Mouse (Mus musculus): Measurements from ENCODE around the gene Lingo1. TPM values are rescaled to one million over a fixed set of nuclear protein-coding genes. Genes with fewer than 3 reads are reported as not detected.

The Lingo1 gene
- total RNA-seq, 2 experiments from 2014 or later: 1.4 TPM

DNA sequence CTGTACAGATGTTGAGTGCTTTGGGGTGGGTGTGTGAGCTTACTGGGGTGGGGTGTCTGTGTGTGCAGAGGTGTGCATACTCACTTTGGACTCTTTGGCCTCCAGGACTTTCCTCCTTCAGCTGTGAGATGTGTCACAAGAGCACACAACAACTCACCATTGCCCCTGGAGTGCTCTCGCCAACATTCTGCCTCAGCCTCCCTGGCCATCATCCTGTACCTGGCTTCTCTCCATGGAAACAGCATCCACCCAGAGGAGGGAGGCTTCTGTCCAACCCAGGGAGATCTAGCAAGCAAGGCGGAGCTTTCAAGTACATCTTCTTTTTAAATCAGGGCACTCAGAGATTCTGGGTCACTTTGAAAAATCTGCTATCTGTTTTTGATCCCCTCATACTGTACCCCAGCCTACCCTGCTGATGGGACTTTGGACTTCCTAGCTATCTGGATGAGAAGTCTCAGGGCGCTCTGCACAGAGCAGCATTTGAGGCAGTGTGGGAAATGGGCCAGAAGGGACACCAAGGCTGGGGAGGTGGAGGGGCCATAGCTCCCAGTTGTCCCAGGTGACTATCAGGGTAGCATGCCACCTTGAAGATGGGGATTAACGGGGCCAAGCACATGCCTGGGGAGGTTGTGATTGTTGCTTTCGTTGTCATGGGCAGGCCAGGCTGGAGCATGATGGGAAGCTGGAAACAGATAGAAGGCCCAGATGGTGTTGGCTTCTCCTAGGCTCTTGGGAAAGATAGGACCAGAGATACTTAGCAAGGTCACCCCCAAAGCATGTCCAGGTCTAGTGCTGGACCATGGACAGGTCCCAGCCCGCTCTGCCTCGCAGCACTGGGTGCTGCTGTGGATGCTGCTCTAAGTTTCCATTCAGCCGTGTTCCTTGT is 184.1 kb downstream of the Lingo1 start:
- DNase-seq: no peak
- intact Hi-C loops (cut with DNase I): no loop called here

DNA sequence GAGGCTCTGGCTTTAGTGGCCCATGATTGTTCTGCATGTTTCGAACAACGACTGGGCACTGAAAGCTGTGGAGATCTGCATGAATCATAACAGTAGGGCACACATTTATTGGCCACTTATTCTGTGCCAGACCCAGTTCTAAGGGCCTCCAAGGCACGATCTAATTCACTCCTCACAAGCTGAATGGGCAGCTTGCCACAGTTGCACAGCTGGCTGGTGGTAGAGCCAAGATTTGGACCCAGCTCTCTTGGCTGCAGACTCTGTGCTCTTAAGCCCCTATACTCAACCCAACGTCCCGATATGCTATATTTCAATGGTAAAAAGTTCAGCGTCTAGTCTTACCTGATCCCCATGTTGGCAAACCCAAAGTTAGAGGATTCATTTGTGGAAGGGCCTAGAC is 185.3 kb downstream of the Lingo1 start:
- DNase-seq: no peak
- intact Hi-C loops (cut with DNase I): no loop called here

DNA sequence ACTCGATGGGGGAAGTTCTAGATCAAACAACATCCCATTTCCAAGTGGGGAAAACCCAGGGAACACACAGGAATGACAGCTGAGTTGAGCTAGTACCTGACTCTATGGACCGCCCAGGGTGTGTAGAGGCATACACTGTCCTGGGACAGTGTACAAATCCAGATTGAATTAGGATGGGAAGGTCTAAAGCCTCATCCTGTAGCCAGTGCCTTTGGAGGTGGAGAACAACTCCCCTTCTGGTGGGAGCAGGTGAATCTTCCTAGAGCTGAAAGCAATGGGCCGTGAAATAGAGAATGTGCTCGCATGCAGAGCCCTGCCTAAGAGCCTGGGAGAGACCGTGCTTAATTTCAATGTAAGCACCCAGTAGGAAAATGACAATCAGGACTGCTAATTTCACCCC is 185.8 kb downstream of the Lingo1 start:
- DNase-seq: no peak
- intact Hi-C loops (cut with DNase I): no loop called here

DNA sequence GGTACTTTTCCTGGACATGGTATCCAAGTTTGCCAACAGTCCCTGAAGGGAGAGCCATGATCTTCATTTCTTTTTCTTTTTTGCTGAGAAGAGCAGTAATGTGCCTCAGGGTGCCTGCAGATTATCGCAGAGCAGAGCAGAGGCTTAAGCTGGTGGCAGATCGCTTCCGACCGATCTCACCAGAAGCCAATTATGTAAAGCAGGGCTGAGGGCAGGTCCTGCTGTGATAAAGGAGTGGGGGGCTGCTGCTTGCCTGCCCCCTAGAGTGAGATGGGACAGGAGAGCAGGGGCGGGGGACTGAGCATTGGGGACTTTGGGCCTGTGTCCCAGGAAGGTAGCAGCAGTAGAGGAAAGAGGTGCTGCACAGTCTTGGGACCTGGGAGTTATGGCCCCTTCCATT is 186.8 kb downstream of the Lingo1 start:
- no peak for DNase-seq
- intact Hi-C loops (cut with DNase I): no loop called here

DNA sequence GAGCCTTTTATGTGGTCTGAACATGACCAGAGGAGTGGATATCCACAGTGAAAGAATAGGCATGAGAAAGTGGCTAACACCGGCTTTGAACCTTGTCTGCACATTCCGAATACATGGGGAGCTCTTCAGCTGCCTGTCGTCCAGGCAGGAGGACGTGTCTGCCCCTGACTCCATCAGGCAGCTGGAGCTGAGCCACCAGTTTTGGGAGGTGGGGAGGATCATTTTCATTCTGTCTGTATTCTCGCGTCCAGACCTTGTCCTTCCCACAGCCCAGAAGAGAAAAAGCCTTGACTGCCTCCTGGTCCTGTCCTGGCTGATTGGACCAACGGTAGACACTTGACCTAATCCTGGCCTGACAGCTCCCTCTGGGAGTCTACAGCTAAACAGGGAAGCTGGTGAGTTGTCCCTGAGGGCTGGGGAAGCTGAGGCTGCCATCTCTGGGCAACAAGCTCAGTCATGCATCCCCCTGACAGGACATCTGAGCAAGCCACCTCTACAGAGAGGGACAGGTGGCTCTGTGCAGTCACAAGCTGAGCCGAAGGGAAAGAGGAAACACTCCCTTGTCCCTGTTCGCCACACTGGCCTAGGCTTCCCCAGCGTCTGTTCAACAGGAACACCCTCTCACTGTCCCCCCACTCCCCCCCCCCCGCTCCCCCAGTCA is 187.4 kb downstream of the Lingo1 start:
- no peak for DNase-seq
- intact Hi-C loops (cut with DNase I): no loop called here

DNA sequence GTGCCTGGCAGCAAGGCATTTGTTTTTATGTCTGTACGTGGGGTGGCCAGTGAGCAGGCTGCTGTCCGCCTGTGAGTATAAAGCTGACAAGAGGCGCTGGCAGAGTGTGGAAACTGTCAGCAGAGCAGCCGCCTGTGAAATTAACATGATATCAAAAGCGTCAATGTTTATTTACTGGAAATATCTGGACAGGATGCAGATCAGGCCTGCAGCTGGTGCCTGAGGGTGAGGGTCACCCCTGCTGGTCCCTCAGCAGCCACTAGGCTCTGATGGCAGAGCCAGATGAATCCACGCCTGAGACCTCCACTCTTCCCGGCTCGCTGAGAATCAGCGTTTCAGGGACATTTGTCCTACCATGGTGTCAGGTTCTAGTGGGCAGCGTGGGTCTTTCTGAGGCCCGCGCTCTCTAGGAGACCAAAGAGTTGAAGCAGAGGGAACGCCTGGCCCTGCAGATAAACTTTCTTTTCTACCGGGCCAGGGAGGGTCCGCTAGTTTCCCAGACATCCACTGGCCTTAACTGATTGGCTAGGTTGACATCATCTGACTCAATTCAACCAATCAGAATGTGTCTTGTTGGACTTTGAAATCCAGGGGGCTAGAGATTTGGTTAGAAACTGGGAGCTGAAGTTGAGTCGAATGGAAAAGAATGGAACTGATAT is 190.1 kb downstream of the Lingo1 start:
- intact Hi-C loops (cut with DNase I): no loop called here
- DNase-seq: no peak

DNA sequence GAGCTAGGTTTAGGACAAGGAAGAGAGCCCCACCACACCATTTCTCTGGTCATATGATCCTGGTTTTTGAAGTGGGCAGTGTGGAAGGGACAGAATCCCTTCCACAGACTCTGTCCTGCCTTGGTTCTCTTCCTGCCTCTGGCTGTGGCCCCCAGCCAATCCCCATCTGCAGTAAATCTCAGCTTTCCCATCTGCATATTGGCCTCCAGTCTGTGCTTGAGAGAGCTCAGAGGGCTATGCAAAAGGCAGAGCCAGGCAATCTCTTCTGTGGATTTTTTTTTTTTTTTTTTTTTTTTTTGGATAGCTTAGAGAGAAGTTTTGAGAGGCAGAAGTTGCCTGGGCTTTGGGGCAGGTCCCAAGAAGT is 190.8 kb downstream of the Lingo1 start:
- intact Hi-C loops (cut with DNase I): no loop called here
- DNase-seq: no peak

DNA sequence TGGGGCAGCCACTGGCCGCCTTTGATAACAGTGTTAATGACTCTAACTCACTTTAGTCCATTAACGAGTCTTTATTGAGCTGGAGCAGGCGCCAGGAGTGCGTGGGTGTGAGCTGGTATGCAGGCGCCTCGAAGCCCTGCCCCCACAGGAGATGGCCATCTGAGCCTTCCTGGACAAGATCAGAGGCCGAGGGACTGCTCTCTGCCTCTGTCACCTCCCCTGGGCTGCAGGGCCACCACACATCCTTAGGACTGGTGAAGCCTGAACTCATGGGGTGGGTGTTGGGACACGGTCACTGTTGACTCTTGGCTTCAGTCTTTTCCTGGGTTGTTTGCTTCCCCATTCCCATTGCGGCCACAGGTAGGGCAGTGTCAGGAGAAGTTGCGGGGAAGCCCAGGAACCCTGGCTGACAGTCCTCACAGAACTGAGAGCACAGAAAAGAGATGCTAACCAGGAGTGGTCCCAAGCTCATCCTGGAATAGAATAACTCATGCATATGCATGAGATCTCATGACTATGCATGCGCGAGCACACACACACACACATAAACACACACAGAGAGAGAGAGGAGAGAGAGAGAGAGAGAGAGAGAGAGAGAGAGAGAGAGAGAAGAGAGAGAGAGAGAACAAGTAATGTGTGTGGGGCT is 191.3 kb downstream of the Lingo1 start:
- intact Hi-C loops (cut with DNase I): no loop called here
- peak in 1 of 2 experiments; percentile 16 for DNase-seq

DNA sequence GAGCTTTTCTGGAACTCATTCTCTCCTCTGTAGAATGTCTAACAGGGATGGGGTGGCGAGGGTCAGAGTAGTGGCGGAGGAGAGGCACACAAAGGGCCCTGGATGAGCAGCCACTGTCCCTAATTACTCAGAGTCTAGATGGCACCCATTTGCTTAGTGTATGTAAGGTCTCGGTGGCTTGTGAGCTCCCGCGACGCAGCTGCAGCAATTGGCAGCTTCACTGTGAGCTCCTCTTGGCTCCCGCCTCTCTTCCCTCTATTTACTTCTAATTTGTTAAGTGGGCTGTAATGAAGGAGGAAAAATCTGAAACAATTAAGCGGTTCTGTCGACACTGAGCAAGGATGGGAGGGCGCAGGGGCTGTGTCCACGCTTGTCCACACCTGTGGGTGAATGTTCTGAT is 195.6 kb downstream of the Lingo1 start:
- no peak for DNase-seq
- intact Hi-C loops (cut with DNase I): no loop called here

DNA sequence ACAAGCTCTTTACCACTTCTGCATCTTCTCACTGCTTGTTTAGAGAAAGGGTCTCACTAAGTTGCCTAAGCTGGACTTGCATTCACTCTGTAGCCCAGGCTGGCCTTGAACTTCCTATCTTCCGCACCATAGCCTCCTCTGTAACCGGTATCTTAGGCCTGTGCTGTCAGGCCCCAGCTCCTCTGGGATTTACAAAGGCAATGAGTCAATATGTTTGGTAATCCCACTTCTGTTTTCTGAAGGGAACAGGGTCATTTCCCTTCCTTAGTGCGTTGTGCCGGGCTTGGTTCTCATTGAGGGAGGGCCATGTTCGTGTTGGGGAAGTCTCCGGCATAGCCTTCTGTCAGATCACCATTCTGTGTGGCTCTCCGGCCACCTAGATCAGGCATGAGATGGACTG is 203.6 kb downstream of the Lingo1 start:
- no peak for DNase-seq
- intact Hi-C loops (cut with DNase I): no loop called here

DNA sequence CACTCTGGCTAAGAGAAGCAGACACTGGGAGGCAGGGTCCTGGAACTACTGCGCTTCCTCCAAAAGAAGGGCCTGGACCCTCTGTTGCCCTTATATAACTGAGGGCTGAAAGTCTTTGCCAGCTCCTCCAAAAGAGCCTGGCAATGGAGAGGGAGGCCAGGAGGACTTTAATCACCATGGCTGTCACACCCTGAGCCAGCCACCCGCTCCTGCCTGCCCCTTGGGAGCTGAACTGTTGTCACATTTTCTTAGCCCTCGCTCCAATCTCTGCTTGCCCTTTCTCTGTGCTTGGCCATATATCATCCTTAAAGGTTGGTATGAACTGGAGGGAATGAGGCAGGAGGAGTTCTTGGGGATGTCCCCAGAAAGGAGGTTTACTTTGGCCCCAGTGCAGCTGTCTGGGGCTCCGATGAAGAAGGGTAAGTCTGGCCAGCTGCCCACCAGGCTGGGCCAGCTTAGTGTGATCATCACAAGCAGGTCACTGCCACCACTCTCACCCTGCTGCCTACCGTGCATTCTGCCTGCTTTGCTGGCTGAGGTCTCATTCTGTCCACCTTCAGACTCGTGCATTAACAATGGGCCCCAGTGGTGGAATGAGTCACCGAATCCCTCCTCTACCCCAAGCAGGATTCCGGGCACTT is 204.9 kb downstream of the Lingo1 start:
- no peak for DNase-seq
- intact Hi-C loops (cut with DNase I): no loop called here

DNA sequence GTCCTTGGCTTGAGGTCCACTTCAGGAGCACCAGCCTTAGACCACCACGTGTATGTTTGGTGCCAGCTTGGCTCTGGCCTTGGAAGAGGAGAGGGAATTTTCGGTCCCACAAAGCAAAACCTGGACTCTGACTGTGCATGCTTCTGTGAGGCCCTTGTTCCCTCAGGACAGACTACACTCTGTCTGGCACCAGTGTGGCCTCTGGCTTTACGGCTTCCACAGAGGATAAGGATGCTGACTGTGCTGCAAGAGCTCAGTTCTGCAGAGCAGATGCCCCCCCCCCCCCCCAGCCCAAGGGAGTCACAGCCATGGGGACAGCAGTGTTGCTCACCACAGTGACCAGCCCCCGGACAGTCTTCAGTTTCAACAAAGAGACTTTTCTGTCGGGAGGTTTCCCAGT is 206.5 kb downstream of the Lingo1 start:
- DNase-seq: no peak

DNA sequence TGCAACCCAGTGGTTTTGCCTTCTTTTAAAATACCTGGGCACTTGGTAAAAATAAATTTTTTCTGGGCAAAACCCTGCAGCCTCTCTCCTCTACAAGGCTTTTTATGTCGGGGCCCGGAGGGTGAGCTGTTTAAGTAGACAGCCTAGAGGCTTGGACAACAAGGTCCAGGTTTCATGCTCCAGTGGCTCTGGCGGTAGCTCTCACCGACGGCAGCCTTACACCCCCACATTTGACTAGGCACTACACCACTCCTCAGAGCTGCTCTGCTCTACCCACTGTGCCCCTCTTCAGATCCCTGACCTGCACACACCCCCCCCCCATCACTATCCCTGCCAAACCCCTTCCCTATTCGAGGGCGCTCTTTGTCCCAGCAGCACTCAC is 212.2 kb downstream of the Lingo1 start:
- no peak for DNase-seq
- intact Hi-C loops (cut with DNase I): no loop called here

More for the DNA sequence above, 206.5 kb downstream of the Lingo1 start:
- intact Hi-C loops (cut with DNase I): no loop called here

DNA sequence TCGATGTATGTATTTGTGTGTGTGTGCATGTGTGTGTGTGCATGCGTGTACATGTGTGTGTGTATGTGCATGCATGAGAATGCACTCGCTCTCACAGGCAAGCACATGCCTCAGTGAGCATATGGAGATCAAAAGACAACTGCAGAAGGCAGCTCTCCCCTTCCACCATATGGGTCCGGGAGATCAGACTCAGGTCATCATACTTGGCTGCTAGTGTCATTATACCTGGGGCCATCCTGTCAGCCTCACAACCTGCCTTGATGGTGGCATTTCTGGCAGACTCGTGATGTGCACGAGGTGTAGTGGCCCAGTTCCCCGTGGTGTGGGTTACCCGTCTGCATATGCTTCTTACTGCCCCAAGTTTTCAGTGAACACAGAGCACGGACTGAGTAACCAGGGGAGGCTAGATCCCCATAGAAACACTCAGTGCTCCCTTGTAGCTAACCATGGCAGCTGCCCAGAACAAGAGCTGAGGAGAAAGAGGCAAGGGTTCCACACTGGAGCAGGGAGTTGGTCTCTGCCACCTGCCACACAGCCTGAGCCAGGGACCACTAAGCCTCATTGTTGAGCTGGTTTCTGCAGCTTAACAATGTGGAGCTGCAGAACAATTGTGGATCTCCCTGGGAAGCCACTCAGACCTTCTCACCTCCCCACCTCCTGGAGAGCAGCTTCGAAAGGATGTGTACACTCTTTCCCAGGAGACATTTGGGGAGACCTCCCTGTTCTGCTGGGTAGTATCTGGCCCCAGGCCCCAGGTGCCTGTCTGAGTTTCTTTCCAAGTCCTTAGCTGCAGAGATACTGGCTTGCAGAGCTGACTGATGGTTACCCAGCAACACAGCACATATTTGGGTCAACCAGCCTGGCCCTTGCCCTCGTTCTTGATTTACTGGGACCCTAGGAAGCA is 212.9 kb downstream of the Lingo1 start:
- DNase-seq: peak in 1 of 2 experiments; percentile 17
- intact Hi-C loops (cut with DNase I): no loop called here

DNA sequence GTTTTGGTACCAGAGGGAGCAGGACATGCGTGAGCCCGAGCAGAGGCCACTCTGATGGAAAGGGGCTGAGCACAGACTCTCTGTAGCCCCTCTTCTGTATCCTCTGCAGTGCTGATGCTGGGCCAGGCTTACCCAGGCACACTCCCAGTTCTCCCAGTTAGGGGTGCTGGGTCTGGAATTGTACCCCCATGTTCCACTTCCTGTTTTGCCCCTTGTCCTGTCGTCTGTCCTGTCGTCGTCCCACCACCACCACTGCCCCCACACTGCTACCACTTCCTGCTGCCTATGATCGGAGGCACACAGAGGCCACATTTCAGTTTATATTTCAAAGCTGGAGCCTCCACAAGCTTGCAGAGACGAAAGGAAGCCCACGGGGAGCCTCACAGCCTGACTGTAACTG is 213.6 kb downstream of the Lingo1 start:
- intact Hi-C loops (cut with DNase I): no loop called here
- no peak for DNase-seq

DNA sequence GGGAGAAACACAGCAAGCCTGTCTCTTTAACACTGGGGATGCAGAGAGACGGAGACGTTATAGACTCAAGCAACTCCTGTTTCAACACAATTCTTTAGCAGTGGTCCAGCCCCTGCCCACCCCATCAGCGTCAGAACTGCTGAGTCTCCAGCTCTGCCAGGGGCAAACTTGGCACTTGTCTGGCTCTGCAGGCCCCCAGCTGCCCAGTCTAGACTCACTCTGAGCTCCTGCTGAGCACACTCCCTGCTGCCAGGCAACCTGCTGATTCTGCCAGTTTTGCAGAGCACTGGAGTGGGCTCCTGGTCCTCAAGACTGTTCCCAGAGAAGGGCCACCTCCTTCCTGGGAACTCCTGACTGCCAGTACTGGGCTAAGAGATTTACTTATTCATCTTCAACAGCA is 214.6 kb downstream of the Lingo1 start:
- DNase-seq: no peak
- intact Hi-C loops (cut with DNase I): no loop called here

DNA sequence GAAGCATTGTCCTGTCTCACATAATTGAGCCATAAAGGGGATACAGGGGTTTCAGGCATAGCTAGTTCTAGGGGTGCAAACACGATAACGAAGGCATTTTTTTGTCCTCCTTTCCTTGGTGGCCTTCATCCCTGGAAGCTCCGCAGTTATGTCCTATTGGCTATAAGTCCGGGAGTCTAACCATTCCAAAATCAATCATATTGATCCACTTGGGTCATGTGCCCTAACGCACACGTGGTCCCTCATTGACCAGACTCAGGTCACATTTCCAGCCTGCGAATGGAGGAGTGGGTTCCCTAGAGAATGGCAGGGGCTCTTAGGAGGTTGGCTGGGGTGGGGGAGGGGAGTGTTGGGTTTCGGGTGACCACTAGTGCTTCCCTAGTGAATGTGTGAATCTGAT is 215.3 kb downstream of the Lingo1 start:
- intact Hi-C loops (cut with DNase I): no loop called here
- no peak for DNase-seq

DNA sequence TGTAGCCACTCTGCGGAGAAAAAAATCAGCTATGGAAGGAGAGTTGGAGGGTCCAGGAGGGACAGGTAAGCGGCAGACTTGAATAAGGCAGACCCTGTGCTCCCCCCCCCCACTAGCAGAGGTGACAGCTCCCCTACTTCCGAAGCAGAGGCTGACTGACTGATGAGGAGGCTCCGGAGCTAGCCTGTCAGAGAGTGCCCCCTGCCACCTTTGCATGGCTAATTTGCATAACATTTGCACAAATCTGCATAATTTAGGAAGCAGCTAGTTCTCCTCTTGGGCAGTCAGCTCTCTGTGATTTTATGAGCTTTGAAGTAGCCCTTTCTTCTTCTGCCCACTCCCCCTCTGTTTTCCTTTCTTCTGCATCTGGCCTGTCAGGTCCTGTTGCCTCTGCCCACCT is 216.2 kb downstream of the Lingo1 start:
- no peak for DNase-seq
- intact Hi-C loops (cut with DNase I): no loop called here

DNA sequence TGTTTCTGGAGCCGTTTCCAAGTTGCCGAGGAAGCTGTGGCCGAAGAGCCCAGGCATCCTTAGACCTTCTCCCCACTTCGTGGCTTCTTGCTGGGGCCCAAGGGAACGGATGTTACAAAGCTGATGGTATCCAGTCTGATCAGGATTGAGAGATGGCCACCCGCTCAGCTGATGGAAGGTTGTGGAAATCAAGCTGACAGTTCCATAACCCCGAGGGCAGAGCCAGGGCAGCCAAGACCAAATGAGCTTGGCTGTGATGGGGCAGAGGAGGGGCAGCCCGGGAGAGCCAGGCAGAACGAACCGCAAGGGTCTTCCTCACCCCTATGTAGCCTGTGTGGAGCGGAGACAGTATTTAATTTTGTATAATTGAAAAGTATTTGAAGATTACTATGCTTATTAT is 218.9 kb downstream of the Lingo1 start:
- DNase-seq: no peak
- intact Hi-C loops (cut with DNase I): no loop called here
